Mouse (Mus musculus) T-cell, adult 66 days (primary cell): ENCODE measurements around the gene Hsf5. TPM values are rescaled to one million over a fixed set of nuclear protein-coding genes. Genes with fewer than 3 reads are reported as not detected.

ENCODE experiments used
- total RNA-seq, 2 experiments: library from RNA; stranded (reverse); gene quantifications; 3 replicates in 1 of 2; 4 replicates in 1 of 2; pipeline ENCODE4 v1.2.4; 2023

The Hsf5 gene
- under 1 TPM in 1 of 2 experiments, not detected in 1; 0.12 TPM for total RNA-seq

DNA sequence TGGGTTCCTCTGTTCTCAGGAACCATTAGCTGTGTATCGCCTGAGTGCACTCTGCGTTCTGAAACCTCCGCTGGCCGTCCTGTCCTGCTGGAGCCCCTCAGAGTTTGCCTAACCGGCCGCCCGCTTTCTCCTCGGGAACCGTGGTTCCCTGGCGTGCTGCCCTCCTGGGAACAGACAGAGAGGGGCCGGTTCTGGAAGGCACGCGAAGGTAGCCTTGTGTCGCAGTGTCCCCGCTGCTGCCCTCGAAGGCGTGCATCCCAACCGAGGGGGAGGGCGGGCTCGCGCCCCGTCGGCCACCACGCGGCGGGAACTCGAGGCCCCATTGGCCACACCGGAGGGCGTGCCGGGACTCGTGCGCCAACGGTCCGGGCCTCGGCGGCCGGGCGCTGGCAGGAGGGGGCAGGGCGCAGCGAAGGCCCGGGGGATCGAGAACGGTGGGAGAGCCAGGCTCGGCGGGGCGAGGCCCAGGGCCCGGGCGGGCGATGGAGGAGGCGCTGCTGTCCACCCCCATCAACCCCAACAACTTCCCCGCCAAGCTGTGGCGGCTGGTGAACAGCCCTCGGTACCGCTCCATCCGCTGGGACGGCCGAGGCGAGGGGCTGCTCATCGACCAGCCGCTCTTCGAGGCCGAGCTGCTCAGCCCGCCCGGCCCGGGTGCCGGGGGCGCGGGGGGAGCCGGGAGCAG lies at the start of gene Hsf5:
TSS of gene Hsf5 (plus strand) at position 375 of the 685 bp plus-strand sequence.

GRCm38 (mm10) chr11:87568255-87568953 lies 48.6 kb upstream of the Hsf5 start, which contains the start of gene Sept4:
Sept4 (plus strand) TSS chr11:87568903.

DNA sequence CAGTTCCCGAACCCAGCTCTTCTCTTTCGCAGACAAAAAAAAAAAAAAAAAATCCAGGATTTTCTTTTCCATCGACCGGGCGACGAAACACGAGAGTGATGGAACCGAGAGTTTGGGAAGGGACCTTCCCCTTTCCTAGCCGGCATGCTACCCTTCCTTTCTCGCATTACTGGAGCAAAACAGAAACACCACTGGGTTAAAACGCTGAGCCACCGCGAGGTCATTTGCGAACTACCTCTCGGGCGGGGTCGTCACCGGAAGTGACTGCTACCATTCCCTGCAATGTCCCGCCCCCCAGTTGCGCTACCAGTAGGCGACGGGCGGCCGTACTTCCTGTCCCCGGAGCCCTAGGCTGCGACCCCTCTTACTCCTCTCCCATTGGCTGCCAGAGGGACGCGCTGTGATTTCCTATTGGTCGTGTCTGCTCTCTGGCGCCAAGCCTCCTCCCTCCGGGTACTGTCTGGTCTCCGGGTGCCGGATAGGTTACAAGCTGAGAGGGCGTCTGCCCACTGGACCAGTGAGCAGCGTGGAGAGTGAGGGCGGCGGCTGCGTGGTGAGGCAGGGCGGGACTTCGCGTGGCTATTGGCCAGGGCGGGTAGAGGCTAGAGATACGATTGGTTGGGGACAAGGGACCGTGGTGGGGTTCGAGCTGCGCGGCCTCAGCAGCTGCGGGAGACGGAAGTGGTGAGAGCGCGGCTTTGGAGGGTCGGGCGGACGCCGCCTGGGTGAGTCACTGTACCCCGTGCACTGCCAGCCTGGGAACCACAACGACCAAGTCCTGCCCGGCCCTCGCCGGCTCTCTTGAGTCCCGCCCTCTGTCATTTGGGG lies 25.2 kb upstream of the Hsf5 start, which contains the start of gene Mtmr4:
TSS of gene Mtmr4 (plus strand) at position 637 of the 828 bp plus-strand sequence.

DNA sequence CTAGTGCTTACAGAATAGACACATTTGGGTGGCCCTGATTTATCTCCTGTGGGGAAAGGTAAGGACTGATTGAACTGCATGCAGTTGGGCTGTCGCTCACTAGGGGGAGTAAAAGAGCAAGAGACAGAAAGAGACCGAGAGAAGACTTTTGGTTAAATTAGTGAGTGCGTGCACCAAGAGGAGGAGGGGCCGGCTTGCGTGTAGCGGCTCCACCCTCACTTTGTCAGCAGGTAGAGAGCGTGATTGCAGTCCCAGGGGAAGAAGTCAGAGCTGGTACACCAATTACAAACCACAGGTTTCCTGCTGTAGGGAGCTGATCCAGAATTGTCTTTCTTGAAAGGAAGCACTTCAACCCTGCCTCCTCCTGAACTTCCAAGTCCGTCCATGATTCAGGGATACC lies 45.4 kb downstream of the Hsf5 start, which contains the start of gene Rnf43:
TSS of gene Rnf43 (plus strand) at position 316 of the 400 bp plus-strand sequence.

Other genes starting within 250 kb of the Hsf5 start
- gene Rad51c, start 212.2 kb upstream of the Hsf5 start, total RNA-seq, result 1 to 10 TPM; 2.6 to 2.9 TPM
- gene Tex14, start 212.1 kb upstream of the Hsf5 start, total RNA-seq, result 1 to 10 TPM; 2.0 to 2.5 TPM
- gene Gm11492, start 50.5 kb upstream of the Hsf5 start, total RNA-seq, result not detected
- gene Sept4, start 48.3 kb upstream of the Hsf5 start, total RNA-seq, result 1 to 10 TPM; 1.5 to 4.0 TPM
- gene Mtmr4, start 25.0 kb upstream of the Hsf5 start, total RNA-seq, result 10 to 100 TPM; 24.7 to 26.3 TPM
- 1 to 10 TPM; 6.7 TPM for gene Rnf43, start 45.6 kb downstream of the Hsf5 start, total RNA-seq
- 100 to 1,000 TPM; 157 to 160 TPM for gene Supt4a, start 120.4 kb downstream of the Hsf5 start, total RNA-seq
- 1 to 10 TPM; 4.4 to 7.1 TPM for gene Tspoap1, start 143.4 kb downstream of the Hsf5 start, total RNA-seq
- 1 to 10 TPM in 1 of 2 experiments, under 1 TPM in 1; 0.24 to 1.1 TPM for gene Mpo, start 176.4 kb downstream of the Hsf5 start, total RNA-seq
- gene Lpo, start 211.1 kb downstream of the Hsf5 start, total RNA-seq, result not detected
- gene Mks1, start 236.1 kb downstream of the Hsf5 start, total RNA-seq, result 10 to 100 TPM; 10.7 to 16.2 TPM